Mouse (Mus musculus): ENCODE measurements around the gene Tdrd12.

Tdrd12 gene

DNA sequence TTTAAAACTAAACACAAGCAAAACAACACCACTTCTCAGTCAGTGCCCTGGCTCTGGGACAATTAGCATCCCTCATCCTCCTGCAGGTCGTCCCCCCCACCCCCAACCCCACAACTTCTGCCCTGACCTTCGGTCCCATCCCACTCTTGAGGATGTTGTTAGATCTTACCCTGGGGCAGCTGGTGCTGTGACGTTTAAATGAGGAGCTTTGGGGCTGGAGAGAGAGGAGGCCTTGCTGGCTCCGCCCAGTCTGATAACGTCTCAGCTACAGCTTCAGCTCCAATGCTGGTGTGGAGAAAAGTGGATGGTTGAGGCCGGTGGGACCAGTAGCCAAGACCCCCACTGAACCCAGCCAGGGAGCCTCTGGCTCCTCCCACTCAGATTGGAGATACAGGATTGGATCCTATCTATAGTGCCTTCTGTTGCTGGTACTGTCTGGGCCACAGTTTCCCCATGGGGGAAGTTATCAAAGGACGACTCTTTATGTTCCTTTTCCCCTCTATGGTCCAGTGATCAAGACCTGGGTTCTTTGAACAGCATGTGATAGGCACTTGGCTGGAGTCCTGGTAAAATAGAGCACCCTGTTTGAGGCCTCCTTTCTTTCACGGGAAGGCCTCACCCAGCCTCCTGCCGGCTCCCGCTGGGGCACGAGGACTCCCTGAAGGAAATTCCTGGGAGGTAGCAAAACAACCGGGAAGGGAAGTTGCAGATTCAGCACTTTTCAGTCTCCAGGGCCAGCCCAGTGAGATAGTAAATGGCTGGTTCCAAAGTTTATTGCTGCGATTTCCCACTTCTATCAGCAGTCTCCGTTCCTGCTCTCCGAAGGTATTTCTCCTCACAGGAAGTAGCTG lies 89.3 kb downstream of the Tdrd12 start, which contains the start of gene Slc7a9:
Slc7a9 (plus strand) TSS at position 801 of the 851 bp plus-strand sequence.
- no peak for DNase-seq (ENCODE audit: low spot score in 2 of 2)

DNA sequence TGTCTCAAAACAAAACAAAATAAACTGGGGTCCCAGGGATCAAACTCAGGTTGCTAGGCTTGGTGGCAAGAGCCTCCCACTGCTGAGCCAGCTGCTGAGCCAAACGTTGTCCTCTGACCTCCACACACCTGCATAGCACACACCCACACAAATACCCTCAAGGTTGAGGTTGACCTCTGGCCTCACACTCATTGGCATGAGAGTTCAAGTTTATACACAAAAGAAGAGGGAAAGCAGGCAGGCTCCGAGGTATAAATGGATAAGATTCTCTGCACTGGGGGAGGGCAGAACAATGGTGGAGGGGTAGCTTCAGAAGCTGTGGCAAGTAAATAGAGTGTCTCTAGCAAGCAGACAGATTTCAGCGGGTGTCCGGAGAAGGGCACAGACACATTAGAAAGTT lies 90.0 kb downstream of the Tdrd12 start:
- DNase-seq (ENCODE audit: low spot score in 2 of 2), result no peak

- no peak for DNase-seq (ENCODE audit: low spot score in 2 of 2)
These were observed 102.3 kb downstream of the Tdrd12 start for GRCm38 (mm10) chr7:35435266-35435665.

- no peak for DNase-seq (ENCODE audit: low spot score in 2 of 2)
These were observed 109.4 kb downstream of the Tdrd12 start for GRCm38 (mm10) chr7:35428146-35428545.

DNA sequence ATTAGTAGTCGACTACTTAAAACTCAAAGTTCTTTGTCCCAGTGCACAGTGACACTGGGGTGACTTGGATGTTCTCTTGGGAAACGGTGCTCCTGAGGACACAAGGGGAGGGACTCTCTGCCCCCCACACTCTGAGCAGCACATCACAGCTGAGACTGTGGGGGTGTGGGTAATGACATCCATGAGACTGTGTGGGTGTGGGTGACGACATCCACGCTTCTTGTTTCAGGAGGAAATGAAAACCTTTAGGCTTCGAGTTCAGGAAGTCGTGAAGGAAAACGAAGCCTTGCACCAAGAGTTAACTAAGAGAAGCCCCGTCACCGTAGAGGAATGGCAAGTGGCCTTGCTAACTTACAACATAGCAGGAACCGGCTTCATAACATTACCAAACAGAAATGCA lies 114.5 kb downstream of the Tdrd12 start:
- no peak for DNase-seq (ENCODE audit: low spot score in 2 of 2)

Measured in right cerebral cortex, adult 2 months (tissue).